Mouse (Mus musculus) inflammation-experienced regulatory T-cells, adult 6 months (primary cell): ENCODE data around the gene C7. TPM values are rescaled to one million over a fixed set of nuclear protein-coding genes. Genes with fewer than 3 reads are reported as not detected.
"Not testable (repeated sequence)": the region's sequence is repeated elsewhere in the genome, so short reads cannot be mapped to it uniquely, and the experiment has no call there.

ENCODE experiments used
- ATAC-seq: one replicate; pipeline ENCODE4 v1.8.0; 2017
- polyA plus RNA-seq, 3 experiments: library from polyadenylated mRNA; unstranded; fragments of 100-300 nt; shearing (Covaris generic); gene quantifications; one replicate each; pipeline ENCODE4 v1.2.1; 2017

Gene C7
- polyA plus RNA-seq, result not detected

DNA sequence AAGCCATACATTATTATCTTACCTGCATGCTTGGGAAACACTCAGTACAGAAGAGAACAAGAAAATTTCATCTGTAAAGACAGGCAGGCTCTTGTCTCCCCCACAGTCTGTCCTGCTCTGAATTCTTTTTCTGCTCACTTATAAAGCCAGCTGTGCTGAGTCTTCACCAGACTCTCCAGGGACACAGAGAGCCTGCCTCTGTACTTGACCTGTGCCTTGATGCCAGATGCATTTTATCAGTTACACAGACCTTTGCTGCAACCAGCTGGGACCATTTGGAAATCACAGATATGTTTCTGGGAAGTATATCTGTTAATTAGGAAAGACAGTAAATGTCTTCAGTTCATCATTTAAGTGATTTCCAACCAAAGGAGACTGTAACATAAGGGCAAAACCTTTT lies at the start of gene C7:
Gene C7 (minus strand): TSS at position 106 of the 400 bp plus-strand sequence.
- no peak for ATAC-seq

- ATAC-seq, result no peak
Observed at GRCm38 (mm10) chr15:5112651-5113050, 49.1 kb upstream of the C7 start.

DNA sequence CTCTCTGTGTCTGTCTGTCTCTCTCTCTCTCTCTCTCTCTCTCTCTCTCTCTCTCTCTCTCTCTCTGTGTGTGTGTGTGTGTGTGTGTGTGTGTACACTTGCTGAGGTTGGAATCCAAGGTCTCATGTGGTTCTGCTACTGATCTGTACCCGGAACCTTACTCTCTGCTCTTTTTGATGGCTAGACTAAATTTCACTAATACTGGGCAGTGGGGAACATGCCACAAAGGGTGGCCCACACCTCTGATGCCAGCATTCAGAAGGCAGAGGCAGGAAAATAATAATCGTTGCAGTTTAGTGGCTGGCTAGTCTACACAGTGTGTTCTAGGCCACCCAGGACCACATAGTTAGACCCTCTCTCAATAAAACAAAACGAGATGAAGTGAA lies 45.1 kb upstream of the C7 start:
- no peak for ATAC-seq

- peak; percentile 94 for ATAC-seq
Observed at GRCm38 (mm10) chr15:5107686-5108654, 44.4 kb upstream of the C7 start, which contains the start of gene Card6. Gene Card6, minus strand, starts transcription at chr15:5108539.

GRCm38 (mm10) chr15:5106293-5106692 lies 42.8 kb upstream of the C7 start:
- peak; percentile 34 for ATAC-seq

- ATAC-seq, result no peak
Observed at GRCm38 (mm10) chr15:5105891-5106290, 42.4 kb upstream of the C7 start.

GRCm38 (mm10) chr15:5102312-5102711 lies 38.8 kb upstream of the C7 start:
- no peak for ATAC-seq

GRCm38 (mm10) chr15:5097376-5097775 lies 33.8 kb upstream of the C7 start:
- no peak for ATAC-seq

GRCm38 (mm10) chr15:5095534-5096301 lies 32.2 kb upstream of the C7 start:
- ATAC-seq, result no peak

GRCm38 (mm10) chr15:5090131-5090530 lies 26.6 kb upstream of the C7 start:
- ATAC-seq, result no peak

- peak; percentile 79 for ATAC-seq
Observed at GRCm38 (mm10) chr15:5088850-5089608, 25.5 kb upstream of the C7 start.

DNA sequence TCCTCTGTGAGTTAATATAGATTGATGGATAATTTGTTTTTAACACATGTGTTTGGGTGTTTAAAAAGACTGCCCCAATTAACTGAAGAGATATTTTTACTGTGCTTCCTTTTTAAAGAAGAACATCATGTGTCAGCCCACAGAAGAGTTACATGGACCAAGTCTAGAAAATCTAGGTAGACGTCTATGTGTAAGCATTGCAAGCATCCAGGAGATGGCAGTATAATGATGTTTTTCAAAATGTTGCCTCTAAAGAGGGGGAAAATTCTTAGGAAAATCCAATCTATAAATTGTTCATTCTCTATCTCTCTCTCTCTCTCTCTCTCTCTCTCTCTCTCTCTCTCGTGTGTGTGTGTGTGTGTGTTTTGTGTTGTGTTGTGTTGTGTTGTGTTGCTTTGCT lies 22.6 kb upstream of the C7 start:
- peak; percentile 64 for ATAC-seq

GRCm38 (mm10) chr15:5081235-5081634 lies 17.7 kb upstream of the C7 start:
- no peak for ATAC-seq

GRCm38 (mm10) chr15:5068801-5069518 lies 5.4 kb upstream of the C7 start:
- no peak for ATAC-seq

DNA sequence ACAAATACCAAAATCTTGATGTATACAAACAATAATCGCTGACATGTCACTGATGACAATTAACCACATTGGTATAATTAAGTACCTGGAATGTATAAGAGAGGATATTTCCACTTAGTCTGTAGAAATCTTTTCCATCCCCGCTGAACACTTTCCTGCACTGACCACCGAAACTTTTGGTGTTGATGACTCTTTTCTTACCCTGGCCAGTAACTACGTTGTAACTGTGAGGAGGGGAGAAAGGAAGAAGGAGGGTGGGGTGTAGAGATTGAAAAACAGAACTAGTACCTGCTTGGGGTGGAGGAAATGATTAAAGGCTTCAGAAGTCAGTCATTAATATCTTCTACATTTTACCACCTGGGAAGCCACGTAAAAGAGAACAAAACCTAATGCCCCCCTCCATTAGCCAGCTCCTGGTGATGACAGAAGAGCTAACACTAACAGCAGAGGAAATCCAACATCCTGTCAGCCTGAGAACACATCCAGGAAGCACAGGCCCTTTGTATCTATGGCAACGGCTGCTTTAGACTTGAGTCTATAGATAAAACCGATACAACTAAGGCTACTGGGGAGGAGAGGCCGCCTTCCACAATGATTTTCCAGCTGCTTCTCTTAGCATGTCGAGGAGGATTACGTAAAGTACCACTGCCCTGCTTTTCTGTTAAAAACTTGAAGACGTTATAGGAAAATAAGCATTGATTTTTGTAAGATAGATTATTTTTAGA lies 17.8 kb downstream of the C7 start:
- peak; percentile 71 for ATAC-seq

DNA sequence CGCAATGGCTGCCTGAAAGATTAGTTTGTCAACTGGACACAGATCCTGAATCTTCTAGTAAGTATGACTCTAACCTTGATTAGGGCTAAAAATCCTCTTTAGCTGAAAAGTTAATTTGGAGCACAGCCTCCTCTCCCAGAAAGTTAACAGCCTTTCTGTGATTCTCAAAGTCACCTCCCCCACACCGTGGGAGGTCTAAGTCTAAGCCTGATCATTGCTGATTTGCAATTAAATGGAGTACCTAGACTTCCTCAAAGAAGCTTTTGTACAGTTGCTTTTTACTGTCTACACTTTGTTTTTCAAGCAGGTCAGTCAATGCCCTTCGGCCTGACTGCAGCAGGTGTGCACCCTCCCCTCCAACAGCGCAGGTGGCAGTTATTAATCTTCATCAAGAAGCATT lies 34.3 kb downstream of the C7 start:
- ATAC-seq, result no peak

- ATAC-seq, result not testable (repeated sequence)
Observed at GRCm38 (mm10) chr15:5023479-5024265, 39.9 kb downstream of the C7 start.

GRCm38 (mm10) chr15:5009644-5010107 lies 53.9 kb downstream of the C7 start:
- ATAC-seq, result no peak

- ATAC-seq, result no peak
Observed at GRCm38 (mm10) chr15:5003503-5004196, 59.9 kb downstream of the C7 start.

GRCm38 (mm10) chr15:5002903-5003302 lies 60.6 kb downstream of the C7 start:
- no peak for ATAC-seq
